Mouse (Mus musculus): ENCODE results near the gene Olfr168.
"Not testable (repeated sequence)": the region's sequence is repeated elsewhere in the genome, so short reads cannot be mapped to it uniquely, and the experiment has no call there.

Olfr168 gene

DNA sequence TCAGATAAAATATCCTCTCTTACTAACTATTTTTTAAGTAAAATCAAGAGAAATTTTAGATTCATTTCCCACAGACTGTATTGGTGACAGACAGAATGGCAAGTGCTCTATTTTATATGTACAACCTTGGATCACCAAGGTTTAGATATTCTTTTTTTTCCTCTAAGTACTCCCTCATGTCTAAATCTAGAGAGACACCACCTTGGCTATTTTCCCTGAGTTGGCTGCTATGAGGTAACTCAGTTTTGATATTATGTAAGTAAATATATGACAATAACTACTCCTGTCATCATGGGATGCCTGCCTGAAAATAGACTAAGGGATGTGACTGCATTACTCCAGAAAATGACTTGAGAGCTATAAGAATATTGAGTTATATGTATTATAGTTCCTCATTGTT, at the start of gene Olfr168:
Gene Olfr168, minus strand, starts transcription at position 101 of the 400 bp plus-strand sequence.
- DNase-seq (ENCODE audit: low spot score) = no peak

DNA sequence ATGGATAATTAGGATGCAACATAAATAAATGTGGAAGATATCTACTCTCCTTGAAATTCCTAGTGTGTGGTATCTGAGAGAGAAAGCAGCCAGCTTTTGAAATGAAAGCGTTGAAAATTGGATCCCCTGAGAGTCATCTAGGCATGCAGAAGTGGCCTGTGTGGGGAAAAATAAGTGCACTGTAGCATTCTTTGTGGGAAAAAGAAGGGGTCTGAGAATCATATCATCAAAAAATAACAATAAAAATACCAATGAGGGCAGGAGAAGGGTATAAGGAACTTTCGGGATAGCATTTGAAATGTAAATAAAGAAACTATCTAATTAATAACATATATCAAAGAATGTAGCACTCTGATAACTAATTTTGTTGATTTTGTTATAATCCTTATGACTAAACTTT, 36.4 kb upstream of the Olfr168 start, which contains the start of gene Olfr169:
Gene Olfr169, minus strand, starts transcription at position 101 of the 400 bp plus-strand sequence.
- not testable (repeated sequence) for DNase-seq (ENCODE audit: low spot score)

DNA sequence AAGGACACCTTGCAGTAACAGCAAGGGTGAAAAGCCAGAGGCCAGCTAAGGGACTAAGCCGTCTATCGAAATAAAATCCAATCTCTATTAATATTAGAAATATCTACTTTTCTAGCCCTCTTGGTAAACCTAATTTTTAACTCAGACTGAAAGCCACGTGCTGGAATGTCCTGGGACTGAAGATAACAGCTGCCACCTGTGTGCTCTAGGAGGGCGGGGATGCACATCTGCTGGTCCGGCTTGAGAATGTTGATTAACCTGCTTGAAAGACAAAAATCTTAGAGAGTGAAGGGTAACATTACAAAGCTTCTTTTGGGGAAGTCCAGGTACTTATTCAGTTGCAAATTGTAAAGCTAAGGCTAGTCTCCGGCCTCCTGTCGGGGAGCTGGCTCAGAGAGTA, 18.1 kb upstream of the Olfr168 start:
- DNase-seq (ENCODE audit: low spot score) = not testable (repeated sequence)

DNA sequence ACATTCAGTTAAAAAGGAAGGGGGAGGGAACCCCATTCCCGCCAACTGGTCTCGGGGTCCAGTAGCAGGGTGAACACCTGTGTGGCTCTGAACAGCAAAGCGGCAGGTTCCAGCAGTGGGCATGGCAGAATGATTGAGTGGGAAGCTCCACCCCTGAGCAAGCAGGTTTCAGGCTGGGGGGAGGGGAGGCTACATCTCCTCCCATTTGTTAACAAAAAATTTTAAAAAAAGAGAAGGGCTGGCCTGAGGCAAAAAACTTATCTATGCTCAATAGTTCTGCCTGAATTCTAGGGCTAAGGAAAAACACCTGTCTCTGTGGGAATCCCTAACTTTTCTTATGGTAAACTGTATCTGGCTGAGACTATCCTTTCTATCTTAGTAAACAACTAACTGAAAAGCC, 16.9 kb upstream of the Olfr168 start:
- not testable (repeated sequence) for DNase-seq (ENCODE audit: low spot score)

DNA sequence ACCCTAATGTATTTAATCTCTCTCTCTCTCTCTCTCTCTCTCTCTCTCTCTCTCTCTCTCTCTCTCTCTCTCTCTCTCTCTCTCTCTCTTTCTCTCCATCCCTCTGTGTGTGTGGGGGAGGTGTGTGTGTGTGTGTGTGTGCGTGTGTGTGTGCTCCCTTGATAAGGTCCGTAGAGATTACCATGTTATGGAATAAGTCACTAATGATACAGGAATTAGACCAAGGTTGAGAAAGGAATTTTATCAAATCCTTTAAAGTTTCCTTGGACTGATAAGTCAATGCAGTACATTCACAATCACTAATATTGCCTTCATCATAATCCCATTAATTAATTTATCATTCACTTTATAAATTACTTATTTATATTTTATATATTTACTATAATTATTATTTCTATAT, 13.2 kb downstream of the Olfr168 start, which contains the start of gene Olfr167:
Gene Olfr167, minus strand, starts transcription at position 101 of the 400 bp plus-strand sequence.
- no peak for DNase-seq (ENCODE audit: low spot score)

DNA sequence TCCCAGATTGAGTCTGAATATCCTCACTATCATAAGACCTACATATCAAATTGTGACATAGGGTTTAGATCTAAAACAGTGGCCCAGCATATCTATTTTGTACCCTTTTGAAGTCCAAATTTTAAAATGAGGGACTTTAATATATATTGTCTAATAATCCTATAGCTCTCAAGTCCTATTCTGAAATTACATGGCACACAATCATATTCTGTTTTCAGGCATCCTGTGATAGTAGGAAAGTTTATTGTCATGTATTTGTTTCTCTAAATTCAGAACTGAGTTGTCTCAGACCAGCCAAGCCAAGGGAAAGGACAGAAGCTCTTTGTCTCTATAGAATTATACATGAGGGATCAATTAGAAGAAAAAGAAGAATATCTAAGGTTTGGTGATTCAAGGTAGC, 52.0 kb downstream of the Olfr168 start, which contains the start of gene Olfr166:
Gene Olfr166, plus strand, starts transcription at position 301 of the 400 bp plus-strand sequence.
- DNase-seq (ENCODE audit: low spot score) = no peak

Measured in adipocyte (in vitro differentiated cells).